Mouse (Mus musculus): ENCODE results near the gene Prnp. TPM values are rescaled to one million over a fixed set of nuclear protein-coding genes. Genes with fewer than 3 reads are reported as not detected.

Gene Prnp
- polyA plus RNA-seq, 1 experiment: 43.8 TPM

DNA sequence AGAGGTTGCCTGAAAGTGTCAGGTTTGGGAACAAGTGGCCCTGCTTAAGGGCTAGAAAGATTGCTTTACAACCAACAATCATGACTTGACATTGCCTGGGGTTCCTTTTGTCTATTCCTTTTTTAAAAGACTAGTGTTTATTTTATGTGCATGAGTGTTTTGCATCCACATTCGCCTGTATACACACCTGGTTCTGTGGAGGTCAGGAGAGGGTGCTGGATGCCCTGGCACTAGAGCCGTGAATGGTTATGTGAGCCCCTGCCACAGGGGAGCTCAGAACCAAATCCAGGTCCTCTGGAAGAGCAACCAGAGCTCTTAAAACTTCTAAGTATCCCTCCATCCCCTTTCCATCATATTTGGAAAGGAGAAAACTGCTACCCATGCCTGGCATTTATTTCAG lies 1.1 kb downstream of the Prnp start:
- no peak overlapping the region for H3K4me3 ChIP-seq (ENCODE audit: control insufficient read depth, insufficient read depth, low read length)
- 96% methylated on average over 2 of the region's 2 CpGs for WGBS
- H3K27ac ChIP-seq (ENCODE audit: control insufficient read depth, insufficient read depth, low read length): no peak overlapping the region

DNA sequence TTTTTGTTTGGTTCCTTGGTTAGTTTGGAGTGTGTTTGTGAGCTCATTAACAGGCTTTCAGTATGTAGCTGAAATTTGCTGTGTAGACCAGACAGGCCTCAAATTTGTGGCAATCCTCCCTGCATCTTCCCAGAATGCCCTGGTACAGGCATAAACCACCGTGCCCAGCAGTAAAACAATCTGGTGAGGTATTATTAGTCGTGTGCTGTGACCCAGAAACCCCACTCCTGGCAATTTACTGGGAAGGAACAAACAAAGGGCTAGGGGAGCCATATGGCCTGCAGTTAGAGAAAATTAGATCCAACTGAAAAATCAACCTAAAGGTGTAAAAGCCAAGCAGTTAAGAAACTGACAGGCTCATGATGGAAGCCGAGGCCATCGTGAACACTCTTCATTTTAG lies 1.6 kb downstream of the Prnp start:
- DNase-seq: no peak
- Histone ChIP-seq H3K27ac (ENCODE audit: control insufficient read depth, insufficient read depth, low read length) (no peak overlapping the region), H3K4me1 (replicated peaks; ENCODE audit: control insufficient read depth, insufficient read depth, low read length) (peaks cover 5% of the 10 kb centered on the region; the same call in 1 of the 2 replicates), H3K4me3 (ENCODE audit: control insufficient read depth, insufficient read depth, low read length) (no peak overlapping the region), H3K36me3 (ENCODE audit: control insufficient read depth, insufficient read depth, low read length) (no peaks in the 10 kb centered on the region), H3K27me3 (ENCODE audit: control insufficient read depth, insufficient read depth, low read length) (no peaks in the 10 kb centered on the region)
- TF ChIP-seq POLR2A (IDR thresholded peaks at IDR 0.05; ENCODE audit: control insufficient read depth, extremely low read depth, insufficient read depth, low read length, poor library complexity) (no peak), CTCF (IDR thresholded peaks at IDR 0.05; ENCODE audit: borderline replicate concordance, control insufficient read depth, extremely low read depth, insufficient read depth, low read length, poor library complexity) (no peak)
- 79% methylated on average over 4 of the region's 4 CpGs for WGBS

More for the DNA sequence above, 1.1 kb downstream of the Prnp start:
- Histone ChIP-seq H3K36me3 (ENCODE audit: control insufficient read depth, insufficient read depth, low read length) (no peaks in the 10 kb centered on the region), H3K4me1 (replicated peaks; ENCODE audit: control insufficient read depth, insufficient read depth, low read length) (peaks cover 5% of the 10 kb centered on the region; the same call in 1 of the 2 replicates), H3K27me3 (ENCODE audit: control insufficient read depth, insufficient read depth, low read length) (no peaks in the 10 kb centered on the region)
- no peak for DNase-seq
- TF ChIP-seq CTCF (IDR thresholded peaks at IDR 0.05; ENCODE audit: borderline replicate concordance, control insufficient read depth, extremely low read depth, insufficient read depth, low read length, poor library complexity): no peak
- TF ChIP-seq POLR2A (IDR thresholded peaks at IDR 0.05; ENCODE audit: control insufficient read depth, extremely low read depth, insufficient read depth, low read length, poor library complexity): no peak

DNA sequence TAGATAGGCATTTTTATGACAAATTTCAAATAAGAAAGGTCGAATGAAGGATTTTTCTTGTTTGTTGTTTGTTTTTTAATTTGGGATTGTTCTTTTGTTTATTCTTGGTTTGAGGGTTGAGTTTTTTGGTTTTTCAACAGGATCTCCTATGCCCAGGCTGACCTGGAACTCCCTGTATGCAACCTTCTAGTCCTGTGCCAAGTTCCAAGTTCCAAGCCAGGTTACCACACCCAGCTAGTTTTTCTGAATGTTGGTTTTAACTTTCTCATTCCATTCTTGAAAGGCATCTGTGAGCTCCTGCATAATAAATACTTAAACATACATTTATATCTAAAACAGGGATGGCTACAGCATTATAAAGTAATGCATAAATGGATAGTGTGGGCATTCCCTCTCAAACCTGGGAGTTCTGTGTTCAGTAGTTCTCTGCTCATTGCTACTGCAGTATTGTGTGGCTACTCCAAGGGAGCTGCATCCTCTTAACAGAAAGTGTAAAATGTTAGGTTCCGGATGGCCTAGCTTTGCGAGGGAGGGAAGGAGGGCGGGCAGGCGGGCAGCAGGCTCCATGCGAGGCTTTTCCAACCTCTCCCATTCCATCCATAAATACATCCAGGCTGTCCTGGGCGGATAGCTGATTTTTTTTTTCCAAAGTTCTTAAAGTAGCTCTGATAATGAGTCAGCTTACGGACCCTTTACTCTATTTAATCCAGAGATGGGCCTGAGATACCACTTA lies 3.0 kb downstream of the Prnp start:
- 95% methylated on average over 8 of the region's 8 CpGs for WGBS
- Histone ChIP-seq H3K27me3 (ENCODE audit: control insufficient read depth, insufficient read depth, low read length) (no peaks in the 10 kb centered on the region), H3K4me3 (ENCODE audit: control insufficient read depth, insufficient read depth, low read length) (no peak overlapping the region), H3K36me3 (ENCODE audit: control insufficient read depth, insufficient read depth, low read length) (no peaks in the 10 kb centered on the region), H3K4me1 (replicated peaks; ENCODE audit: control insufficient read depth, insufficient read depth, low read length) (peaks cover 5% of the 10 kb centered on the region; the same call in 1 of the 2 replicates), H3K27ac (ENCODE audit: control insufficient read depth, insufficient read depth, low read length) (no peak overlapping the region)
- TF ChIP-seq POLR2A (IDR thresholded peaks at IDR 0.05; ENCODE audit: control insufficient read depth, extremely low read depth, insufficient read depth, low read length, poor library complexity): no peak
- TF ChIP-seq CTCF (IDR thresholded peaks at IDR 0.05; ENCODE audit: borderline replicate concordance, control insufficient read depth, extremely low read depth, insufficient read depth, low read length, poor library complexity): no peak
- DNase-seq: no peak

DNA sequence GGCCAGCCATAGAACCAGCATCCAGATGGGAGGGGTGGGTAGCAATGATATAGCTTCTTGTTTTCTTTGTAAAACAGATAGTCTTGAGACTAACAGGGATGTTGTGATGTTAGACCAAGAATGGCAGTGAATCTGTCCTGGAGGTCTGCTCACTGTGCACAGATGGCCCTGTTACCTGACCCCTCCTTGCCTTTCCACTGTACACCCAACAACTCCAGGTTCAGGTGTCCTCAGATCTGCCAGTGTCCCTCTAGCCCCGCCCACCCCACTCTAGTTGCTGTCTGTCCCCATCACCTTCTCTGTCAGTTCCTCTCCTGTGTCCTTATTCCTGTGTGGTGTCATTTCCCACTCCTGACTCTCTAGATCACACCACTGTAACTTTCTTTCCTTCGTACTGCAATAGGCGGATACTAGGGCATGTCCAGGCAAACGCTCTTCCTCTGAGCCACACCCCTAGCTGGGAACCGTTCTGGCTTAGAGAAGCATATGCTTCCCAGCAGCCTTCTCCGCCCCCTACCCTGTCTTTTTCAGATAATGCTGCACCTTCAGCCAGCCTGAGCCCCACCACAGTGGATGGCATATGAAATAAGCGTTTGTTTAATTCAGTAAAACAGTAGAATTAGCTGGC lies 22.7 kb downstream of the Prnp start:
- no peaks in the 10 kb centered on the region for H3K4me1 ChIP-seq (replicated peaks; ENCODE audit: control insufficient read depth, insufficient read depth, low read length)

DNA sequence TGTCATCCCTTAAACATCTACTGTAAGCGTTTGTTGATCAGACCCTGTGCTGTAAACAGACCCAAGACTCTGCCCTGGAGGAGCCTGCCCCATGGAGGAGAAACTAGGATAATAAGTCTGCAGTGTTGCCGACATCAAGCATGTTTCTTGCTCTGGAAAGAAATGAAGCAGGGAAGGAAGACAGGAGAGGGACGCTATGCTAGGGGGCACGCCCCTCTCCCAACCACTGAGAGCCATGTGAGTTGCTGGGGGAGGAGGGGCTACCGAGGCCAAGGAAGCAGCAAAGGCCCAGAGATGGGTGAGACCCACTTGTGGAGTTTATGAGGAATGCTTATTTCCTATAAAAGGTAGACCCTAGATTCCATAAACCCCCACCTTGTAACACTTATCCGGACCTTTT lies 23.3 kb downstream of the Prnp start:
- Histone ChIP-seq H3K27me3 (ENCODE audit: control insufficient read depth, insufficient read depth, low read length) (no peaks in the 10 kb centered on the region), H3K36me3 (ENCODE audit: control insufficient read depth, insufficient read depth, low read length) (no peaks in the 10 kb centered on the region), H3K4me1 (replicated peaks; ENCODE audit: control insufficient read depth, insufficient read depth, low read length) (no peaks in the 10 kb centered on the region), H3K4me3 (ENCODE audit: control insufficient read depth, insufficient read depth, low read length) (no peak overlapping the region), H3K27ac (ENCODE audit: control insufficient read depth, insufficient read depth, low read length) (no peak overlapping the region)
- 87% methylated on average over 6 of the region's 6 CpGs for WGBS
- TF ChIP-seq POLR2A (IDR thresholded peaks at IDR 0.05; ENCODE audit: control insufficient read depth, extremely low read depth, insufficient read depth, low read length, poor library complexity): no peak
- no peak for TF ChIP-seq CTCF (IDR thresholded peaks at IDR 0.05; ENCODE audit: borderline replicate concordance, control insufficient read depth, extremely low read depth, insufficient read depth, low read length, poor library complexity)
- no peak for DNase-seq

More for the DNA sequence above, 22.7 kb downstream of the Prnp start:
- Histone ChIP-seq H3K36me3 (ENCODE audit: control insufficient read depth, insufficient read depth, low read length) (no peaks in the 10 kb centered on the region), H3K27ac (ENCODE audit: control insufficient read depth, insufficient read depth, low read length) (no peak overlapping the region), H3K4me3 (ENCODE audit: control insufficient read depth, insufficient read depth, low read length) (no peak overlapping the region), H3K27me3 (ENCODE audit: control insufficient read depth, insufficient read depth, low read length) (no peaks in the 10 kb centered on the region)
- no peak for DNase-seq
- TF ChIP-seq CTCF (IDR thresholded peaks at IDR 0.05; ENCODE audit: borderline replicate concordance, control insufficient read depth, extremely low read depth, insufficient read depth, low read length, poor library complexity): no peak
- TF ChIP-seq POLR2A (IDR thresholded peaks at IDR 0.05; ENCODE audit: control insufficient read depth, extremely low read depth, insufficient read depth, low read length, poor library complexity): no peak
- WGBS: 92% methylated on average over 7 of the region's 7 CpGs

DNA sequence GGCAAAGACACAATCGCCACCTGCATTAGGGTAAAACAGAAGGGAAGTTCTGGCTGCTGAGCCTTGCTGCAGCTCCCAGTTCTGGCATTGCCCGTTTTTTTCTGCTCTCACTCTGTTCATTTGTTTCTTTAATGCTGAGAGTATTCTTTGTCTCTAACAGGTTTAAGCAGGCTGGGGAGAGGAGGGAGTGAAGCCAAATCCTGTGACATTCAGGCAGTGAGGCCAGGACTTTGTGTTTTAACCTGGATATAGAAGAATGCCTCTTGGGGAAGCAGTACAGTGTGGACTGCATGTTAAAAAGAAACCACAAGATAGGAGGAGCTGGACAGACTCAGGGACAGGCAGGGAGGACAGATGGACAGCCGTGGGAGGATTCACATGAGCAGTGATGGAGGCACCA lies 23.9 kb downstream of the Prnp start:
- Histone ChIP-seq H3K4me1 (replicated peaks; ENCODE audit: control insufficient read depth, insufficient read depth, low read length) (no peaks in the 10 kb centered on the region), H3K36me3 (ENCODE audit: control insufficient read depth, insufficient read depth, low read length) (no peaks in the 10 kb centered on the region), H3K4me3 (ENCODE audit: control insufficient read depth, insufficient read depth, low read length) (no peak overlapping the region), H3K27ac (ENCODE audit: control insufficient read depth, insufficient read depth, low read length) (no peak overlapping the region), H3K27me3 (ENCODE audit: control insufficient read depth, insufficient read depth, low read length) (no peaks in the 10 kb centered on the region)
- WGBS: 60% methylated on average over 3 of the region's 3 CpGs
- DNase-seq: no peak
- TF ChIP-seq POLR2A (IDR thresholded peaks at IDR 0.05; ENCODE audit: control insufficient read depth, extremely low read depth, insufficient read depth, low read length, poor library complexity): no peak
- no peak for TF ChIP-seq CTCF (IDR thresholded peaks at IDR 0.05; ENCODE audit: borderline replicate concordance, control insufficient read depth, extremely low read depth, insufficient read depth, low read length, poor library complexity)
